Mouse (Mus musculus): Measurements from ENCODE around the gene Grip2. TPM values are rescaled to one million over a fixed set of nuclear protein-coding genes. Genes with fewer than 3 reads are reported as not detected.
A peak's percentile ranks its signal among the peaks of the same experiment; 100 is the strongest.

Grip2 gene
- polyA plus RNA-seq, 1 experiment from 2014 or later = 0.92 TPM

- H3K4me2 ChIP-seq = no peak overlapping the region
- no peak overlapping the region for H3K4me3 ChIP-seq (replicated peaks)
- no peaks in the 10 kb centered on the region for H3K36me3 ChIP-seq
- peaks cover 5% of the 10 kb centered on the region; the same call in 1 of the 2 replicates for H3K4me1 ChIP-seq
- no peaks in the 10 kb centered on the region for H3K9me3 ChIP-seq (replicated peaks)
- no peak overlapping the region for H3K9ac ChIP-seq
- 22% methylated on average over 3 of the region's 3 CpGs for WGBS
- ATAC-seq (replicated peaks; ENCODE audit: low FRiP score) = 0 out of 2 replicates have a peak, but pooled peaks have one; percentile 25
- no peak overlapping the region for H3K27ac ChIP-seq
- peaks cover 18% of the 10 kb centered on the region for H3K27me3 ChIP-seq
These were observed 5.9 kb upstream of the Grip2 start for GRCm38 (mm10) chr6:91832863-91833440.

DNA sequence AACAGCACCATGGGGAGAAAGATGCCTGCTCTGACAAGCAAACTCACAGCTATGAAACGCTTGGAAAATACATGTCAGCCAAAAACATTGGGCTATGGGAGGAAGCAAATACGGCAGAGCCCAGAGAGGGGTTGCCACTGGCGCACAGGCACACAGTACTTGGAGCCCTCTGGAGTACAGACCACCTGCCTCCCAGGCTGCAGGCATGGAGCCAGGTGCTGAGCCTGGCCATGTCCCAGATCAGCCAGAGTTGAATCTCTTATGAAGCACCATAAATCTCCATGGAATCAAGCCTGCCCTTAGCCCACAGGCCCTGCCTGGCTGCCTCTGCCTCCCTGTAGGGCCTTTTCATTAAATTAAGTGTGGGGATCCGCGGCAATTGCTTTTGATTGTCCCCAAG is 876 bp upstream of the Grip2 start:
- WGBS = 80% methylated on average over 5 of the region's 5 CpGs
- no peak for ATAC-seq (replicated peaks; ENCODE audit: low FRiP score)
- peaks cover 3% of the 10 kb centered on the region; the same call in 1 of the 2 replicates for H3K4me1 ChIP-seq
- no peak overlapping the region for H3K4me3 ChIP-seq (replicated peaks)
- no peak overlapping the region for H3K4me2 ChIP-seq
- peaks cover 13% of the 10 kb centered on the region for H3K27me3 ChIP-seq
- no peak overlapping the region for H3K9ac ChIP-seq
- H3K9me3 ChIP-seq (replicated peaks) = no peaks in the 10 kb centered on the region
- H3K36me3 ChIP-seq = no peaks in the 10 kb centered on the region
- no peak overlapping the region for H3K27ac ChIP-seq

DNA sequence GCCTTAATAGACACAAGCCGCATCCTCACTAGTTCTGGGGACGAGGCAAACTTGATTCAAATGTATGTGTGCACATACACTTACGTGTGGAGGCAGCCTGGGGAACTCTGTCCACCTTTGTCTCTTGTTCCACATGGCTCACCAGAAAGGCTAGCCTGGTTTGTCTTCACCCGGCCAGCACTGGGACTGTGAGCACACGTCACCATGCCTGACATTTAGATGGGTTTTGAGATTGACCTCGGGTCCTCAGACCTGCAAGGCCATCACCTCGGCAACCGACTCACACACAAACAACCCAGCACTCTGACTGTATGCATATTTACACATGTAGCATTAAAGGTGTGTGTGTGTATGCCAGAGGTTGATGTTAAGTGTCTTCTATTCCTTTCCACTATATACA is 8.8 kb downstream of the Grip2 start:
- no peaks in the 10 kb centered on the region for H3K36me3 ChIP-seq
- H3K9me3 ChIP-seq (replicated peaks) = no peaks in the 10 kb centered on the region
- no peaks in the 10 kb centered on the region for H3K27me3 ChIP-seq
- ATAC-seq (replicated peaks; ENCODE audit: low FRiP score) = no peak
- H3K4me2 ChIP-seq = no peak overlapping the region
- H3K27ac ChIP-seq = no peak overlapping the region
- 73% methylated on average over 8 of the region's 8 CpGs for WGBS
- no peak overlapping the region for H3K9ac ChIP-seq
- H3K4me1 ChIP-seq = no peaks in the 10 kb centered on the region
- no peak overlapping the region for H3K4me3 ChIP-seq (replicated peaks)

DNA sequence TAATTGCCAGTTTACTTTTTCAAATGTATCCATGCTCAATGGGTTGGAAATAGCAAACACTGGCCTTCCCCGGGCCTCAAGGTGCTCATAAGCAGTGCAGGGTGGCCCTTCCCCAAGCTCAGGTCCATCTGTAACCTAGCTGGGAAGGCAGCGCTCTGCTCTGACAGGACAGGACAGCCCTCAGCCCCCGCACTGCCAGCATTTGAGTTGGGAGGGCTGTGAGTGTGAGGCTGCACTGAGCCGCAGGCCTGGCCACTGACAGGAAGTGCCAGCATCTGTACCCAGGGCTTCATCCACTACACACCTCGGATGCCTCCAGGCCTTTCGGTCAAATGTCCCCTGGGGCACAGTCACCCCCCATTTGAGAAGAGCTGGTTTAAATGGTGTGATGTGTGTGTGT is 11.1 kb downstream of the Grip2 start:
- Histone ChIP-seq H3K4me1 (no peaks in the 10 kb centered on the region), H3K4me3 (replicated peaks) (no peak overlapping the region), H3K4me2 (no peak overlapping the region), H3K27me3 (no peaks in the 10 kb centered on the region), H3K9ac (no peak overlapping the region), H3K27ac (no peak overlapping the region), H3K9me3 (replicated peaks) (no peaks in the 10 kb centered on the region), H3K36me3 (no peaks in the 10 kb centered on the region)
- ATAC-seq (replicated peaks; ENCODE audit: low FRiP score) = no peak
- WGBS = 70% methylated on average over 6 of the region's 6 CpGs

GRCm38 (mm10) chr6:91813611-91814010 is 13.4 kb downstream of the Grip2 start:
- Histone ChIP-seq H3K4me2 (no peak overlapping the region), H3K27ac (no peak overlapping the region), H3K4me3 (replicated peaks) (no peak overlapping the region), H3K36me3 (no peaks in the 10 kb centered on the region), H3K27me3 (peaks cover 10% of the 10 kb centered on the region), H3K9me3 (replicated peaks) (no peaks in the 10 kb centered on the region), H3K4me1 (no peaks in the 10 kb centered on the region), H3K9ac (no peak overlapping the region)
- WGBS = 85% methylated on average over 3 of the region's 3 CpGs
- ATAC-seq (replicated peaks; ENCODE audit: low FRiP score) = no peak

DNA sequence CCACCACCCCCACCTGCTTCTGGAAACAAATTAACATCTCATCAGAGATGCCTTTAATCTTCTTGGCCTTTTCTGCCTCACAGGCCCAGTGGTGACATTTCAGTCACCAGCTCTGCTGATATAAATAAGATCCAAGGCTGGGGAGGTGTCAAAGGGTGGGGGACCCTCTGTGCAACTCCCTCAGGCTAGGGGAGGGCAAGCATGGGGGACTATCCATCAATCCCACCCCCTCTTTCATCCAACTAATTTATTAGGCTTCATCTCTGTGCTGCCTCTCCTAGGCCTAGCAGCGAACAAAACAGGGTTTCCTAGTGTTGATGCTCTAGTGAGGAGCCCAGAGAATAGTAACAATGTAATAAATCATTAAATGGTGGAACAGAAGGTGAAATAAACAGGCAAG is 17.0 kb downstream of the Grip2 start:
- no peak for ATAC-seq (replicated peaks; ENCODE audit: low FRiP score)
- Histone ChIP-seq H3K27me3 (peaks cover 46% of the 10 kb centered on the region), H3K4me3 (replicated peaks) (no peak overlapping the region), H3K4me1 (peaks cover 12% of the 10 kb centered on the region), H3K4me2 (no peak overlapping the region), H3K9ac (no peak overlapping the region), H3K27ac (no peak overlapping the region), H3K9me3 (replicated peaks) (no peaks in the 10 kb centered on the region), H3K36me3 (no peaks in the 10 kb centered on the region)
- WGBS = 11% methylated on average over 1 of the region's 1 CpGs

DNA sequence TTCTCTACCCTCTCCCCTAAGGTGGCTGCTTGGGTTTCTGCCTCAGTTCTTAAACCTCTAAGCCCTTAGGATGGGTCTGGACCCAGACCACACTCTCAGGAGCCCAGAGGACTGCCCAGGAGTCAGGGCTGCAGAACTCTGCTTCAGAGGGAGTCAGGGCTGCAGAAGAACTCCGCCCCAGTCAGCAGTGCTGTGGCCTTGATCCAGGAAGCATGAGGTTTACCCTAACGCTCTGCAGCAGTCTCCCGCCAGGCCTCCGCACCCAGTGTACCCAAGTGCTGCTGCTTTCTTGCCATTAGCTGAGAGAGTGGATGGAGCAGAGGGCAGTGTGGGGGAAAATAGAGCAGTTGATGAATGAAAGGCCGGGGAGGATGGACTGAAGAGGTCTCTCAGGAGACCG is 19.0 kb downstream of the Grip2 start:
- whole genome bisulfite sequencing = 58% methylated on average over 6 of the region's 6 CpGs
- Histone ChIP-seq H3K4me1 (peaks cover 12% of the 10 kb centered on the region), H3K36me3 (no peaks in the 10 kb centered on the region), H3K27me3 (peaks cover 64% of the 10 kb centered on the region), H3K9me3 (replicated peaks) (no peaks in the 10 kb centered on the region), H3K4me3 (replicated peaks) (no peak overlapping the region), H3K27ac (no peak overlapping the region), H3K4me2 (no peak overlapping the region), H3K9ac (no peak overlapping the region)
- no peak for ATAC-seq (replicated peaks; ENCODE audit: low FRiP score)

DNA sequence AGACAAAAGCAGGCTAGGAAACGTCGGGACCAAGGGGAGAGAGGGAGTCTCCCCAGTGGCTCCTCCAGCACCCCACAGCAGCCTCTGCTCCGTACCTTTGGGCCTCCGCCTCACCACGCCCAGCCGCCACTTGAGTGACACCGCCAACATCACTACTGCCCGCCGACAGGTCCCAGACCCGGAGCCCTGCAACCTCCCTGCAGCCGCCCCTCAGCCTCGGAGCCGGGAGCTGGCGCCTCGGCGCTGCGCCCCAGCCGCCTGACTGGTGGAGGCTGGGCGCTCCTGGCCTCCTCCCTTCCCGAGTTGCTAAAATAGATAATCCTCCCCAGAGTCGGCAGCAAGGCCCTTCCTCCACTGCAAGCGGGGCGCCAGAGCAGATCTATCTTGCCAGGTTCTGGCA is 19.9 kb downstream of the Grip2 start:
- H3K27ac ChIP-seq = no peak overlapping the region
- ATAC-seq (replicated peaks; ENCODE audit: low FRiP score) = 0 out of 2 replicates have a peak, but pooled peaks have one; percentile 29
- peak overlapping the region; percentile 12; the same call in 1 of the 2 replicates for H3K9ac ChIP-seq
- peak overlapping the region; percentile 23 for H3K4me3 ChIP-seq (replicated peaks)
- H3K9me3 ChIP-seq (replicated peaks) = no peaks in the 10 kb centered on the region
- peak overlapping the region; percentile 53 for H3K4me2 ChIP-seq
- H3K27me3 ChIP-seq = peaks cover 69% of the 10 kb centered on the region
- H3K4me1 ChIP-seq = peaks cover 12% of the 10 kb centered on the region
- WGBS = under 1% methylated on average over 23 of the region's 23 CpGs
- H3K36me3 ChIP-seq = no peaks in the 10 kb centered on the region

DNA sequence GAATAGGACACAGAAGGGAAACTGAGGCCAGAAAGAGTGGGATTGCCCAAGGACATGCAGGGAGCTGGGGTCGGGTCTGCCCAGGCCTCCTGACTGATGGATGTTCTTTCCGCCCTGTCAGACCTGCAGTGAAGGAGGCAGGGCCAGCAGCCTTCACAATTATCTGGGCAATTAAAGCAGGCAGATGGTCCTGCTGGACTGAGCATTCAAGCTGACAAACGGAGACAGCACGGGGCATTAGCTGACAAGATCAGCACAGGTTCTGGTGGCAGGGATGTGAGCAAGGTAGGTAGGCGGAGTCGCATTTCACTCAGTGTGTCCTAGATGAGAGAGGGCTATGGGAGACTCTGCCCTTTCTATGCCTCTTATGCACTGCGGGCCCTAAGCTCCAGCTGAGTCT is 22.9 kb downstream of the Grip2 start:
- Histone ChIP-seq H3K36me3 (no peaks in the 10 kb centered on the region), H3K27ac (no peak overlapping the region), H3K9ac (no peak overlapping the region), H3K4me3 (replicated peaks) (no peak overlapping the region), H3K9me3 (replicated peaks) (no peaks in the 10 kb centered on the region), H3K4me2 (no peak overlapping the region), H3K27me3 (peaks cover 65% of the 10 kb centered on the region), H3K4me1 (peaks cover 16% of the 10 kb centered on the region)
- WGBS = 34% methylated on average over 7 of the region's 7 CpGs
- ATAC-seq (replicated peaks; ENCODE audit: low FRiP score) = no peak

- H3K27ac ChIP-seq = no peak overlapping the region
- no peak overlapping the region for H3K4me3 ChIP-seq (replicated peaks)
- 62% methylated on average over 12 of the region's 12 CpGs for WGBS
- no peaks in the 10 kb centered on the region for H3K36me3 ChIP-seq
- peaks cover 10% of the 10 kb centered on the region; the same call in 1 of the 2 replicates for H3K27me3 ChIP-seq
- H3K9ac ChIP-seq = no peak overlapping the region
- H3K4me1 ChIP-seq = peaks cover 14% of the 10 kb centered on the region; the same call in 1 of the 2 replicates
- no peak overlapping the region for H3K4me2 ChIP-seq
- ATAC-seq (replicated peaks; ENCODE audit: low FRiP score) = no peak
- no peaks in the 10 kb centered on the region for H3K9me3 ChIP-seq (replicated peaks)
These were observed 28.6 kb downstream of the Grip2 start for GRCm38 (mm10) chr6:91798496-91798895.

- no peaks in the 10 kb centered on the region for H3K36me3 ChIP-seq
- WGBS = 88% methylated on average over 4 of the region's 4 CpGs
- ATAC-seq (replicated peaks; ENCODE audit: low FRiP score) = no peak
- H3K4me1 ChIP-seq = peaks cover 14% of the 10 kb centered on the region; the same call in 1 of the 2 replicates
- H3K4me2 ChIP-seq = no peak overlapping the region
- H3K27ac ChIP-seq = no peak overlapping the region
- no peak overlapping the region for H3K9ac ChIP-seq
- H3K4me3 ChIP-seq (replicated peaks) = no peak overlapping the region
- H3K27me3 ChIP-seq = no peaks in the 10 kb centered on the region; the same call in 1 of the 2 replicates
- no peaks in the 10 kb centered on the region for H3K9me3 ChIP-seq (replicated peaks)
These were observed 30.3 kb downstream of the Grip2 start for GRCm38 (mm10) chr6:91796736-91797135.

- Histone ChIP-seq H3K4me3 (replicated peaks) (no peak overlapping the region), H3K27me3 (no peaks in the 10 kb centered on the region), H3K4me1 (peaks cover 14% of the 10 kb centered on the region; the same call in 1 of the 2 replicates), H3K27ac (no peak overlapping the region), H3K36me3 (no peaks in the 10 kb centered on the region), H3K4me2 (peak overlapping the region; percentile 32; the same call in 1 of the 2 replicates), H3K9me3 (replicated peaks) (no peaks in the 10 kb centered on the region), H3K9ac (no peak overlapping the region)
- peak; percentile 74 for ATAC-seq (replicated peaks; ENCODE audit: low FRiP score)
- WGBS = 41% methylated on average over 9 of the region's 9 CpGs
These were observed 31.0 kb downstream of the Grip2 start for GRCm38 (mm10) chr6:91796064-91796463.

- H3K9ac ChIP-seq = no peak overlapping the region
- no peaks in the 10 kb centered on the region for H3K27me3 ChIP-seq
- no peak for ATAC-seq (replicated peaks; ENCODE audit: low FRiP score)
- peak overlapping the region; percentile 32; the same call in 1 of the 2 replicates for H3K4me2 ChIP-seq
- H3K36me3 ChIP-seq = no peaks in the 10 kb centered on the region
- H3K4me3 ChIP-seq (replicated peaks) = no peak overlapping the region
- H3K4me1 ChIP-seq = peaks cover 14% of the 10 kb centered on the region; the same call in 1 of the 2 replicates
- H3K27ac ChIP-seq = no peak overlapping the region
- 57% methylated on average over 3 of the region's 3 CpGs for WGBS
- H3K9me3 ChIP-seq (replicated peaks) = no peaks in the 10 kb centered on the region
These were observed 31.4 kb downstream of the Grip2 start for GRCm38 (mm10) chr6:91795640-91796039.

Data from kidney, embryonic 15.5 days (tissue).